Mouse (Mus musculus) liver, embryonic 11.5 days (tissue): ENCODE data around the gene Aass. TPM values are rescaled to one million over a fixed set of nuclear protein-coding genes. Genes with fewer than 3 reads are reported as not detected.
"Not testable (repeated sequence)": the region's sequence is repeated elsewhere in the genome, so short reads cannot be mapped to it uniquely, and the experiment has no call there.

Experiments
- ATAC-seq: fragments of 200-750 bp; cut with Nextera tagmentation; replicated peaks from 2 replicates; pipeline ENCODE4 v1.8.0; 2017; ENCODE audit warnings: moderate number of reproducible peaks, mild to moderate bottlenecking, moderate TSS enrichment, moderate library complexity; ENCODE audit not compliant: low FRiP score
- DNase-seq: peaks from one replicate; pipeline ENCODE4 v3.0.0-alpha.2; 2017; ENCODE audit warnings: low spot score
- H3K27ac ChIP-seq: fragments of 300-500 bp; sonication (generic); 2 replicates; pipeline ENCODE4 v1.5.1; 2014; ENCODE audit warnings: mild to moderate bottlenecking, low read depth, low read length, control low read depth
- H3K27me3 ChIP-seq: fragments of 300-500 bp; sonication (generic); replicated peaks from 2 replicates; pipeline ENCODE4 v1.6.1; 2014; ENCODE audit warnings: low read length, mixed read lengths; ENCODE audit not compliant: control insufficient read depth, insufficient read depth
- H3K36me3 ChIP-seq: fragments of 300-500 bp; sonication (generic); 2 replicates; pipeline ENCODE4 v1.6.1; 2014; ENCODE audit warnings: mild to moderate bottlenecking, low read length, moderate library complexity, mixed read lengths; ENCODE audit not compliant: control insufficient read depth, insufficient read depth
- H3K4me1 ChIP-seq: fragments of 300-500 bp; sonication (generic); replicated peaks from 2 replicates; pipeline ENCODE4 v1.6.1; 2014; ENCODE audit warnings: low read length, mixed read lengths; ENCODE audit not compliant: control insufficient read depth, insufficient read depth
- H3K4me2 ChIP-seq: fragments of 300-500 bp; sonication (generic); 2 replicates; pipeline ENCODE4 v1.6.1; 2014; ENCODE audit warnings: mild to moderate bottlenecking, control low read depth, moderate library complexity
- H3K4me3 ChIP-seq: fragments of 300-500 bp; sonication (generic); 2 replicates; pipeline ENCODE4 v1.5.1; 2014; ENCODE audit warnings: low read depth, low read length, control low read depth
- H3K9ac ChIP-seq: fragments of 300-500 bp; sonication (generic); 2 replicates; pipeline ENCODE4 v1.6.1; 2014; ENCODE audit warnings: low read depth, low read length, control low read depth
- H3K9me3 ChIP-seq: fragments of 300-500 bp; sonication (generic); 2 replicates; pipeline ENCODE4 v1.6.1; 2016; ENCODE audit warnings: low read length, inconsistent platforms, mixed read lengths; ENCODE audit not compliant: control insufficient read depth
- WGBS: fragments of 180-500 bp; shearing (Covaris S2); extraction: QIAGEN DNeasy Blood & Tissue Kit; methylation state at CpG from one replicate; pipeline ENCODE4 v1.1.7; 2014; 5-methylcytosine and 5-hydroxymethylcytosine counted together
- polyA plus RNA-seq: library from polyadenylated mRNA; unstranded; fragments of >200 nt; fragmentation: Nextera tagmentation; extraction: Ambion mirVana; gene quantifications from 2 replicates; pipeline ENCODE4 v1.2.1, GENCODE M21; 2014

The Aass gene
- polyA plus RNA-seq, 1 experiment from 2014 or later = 21.7 TPM

DNA sequence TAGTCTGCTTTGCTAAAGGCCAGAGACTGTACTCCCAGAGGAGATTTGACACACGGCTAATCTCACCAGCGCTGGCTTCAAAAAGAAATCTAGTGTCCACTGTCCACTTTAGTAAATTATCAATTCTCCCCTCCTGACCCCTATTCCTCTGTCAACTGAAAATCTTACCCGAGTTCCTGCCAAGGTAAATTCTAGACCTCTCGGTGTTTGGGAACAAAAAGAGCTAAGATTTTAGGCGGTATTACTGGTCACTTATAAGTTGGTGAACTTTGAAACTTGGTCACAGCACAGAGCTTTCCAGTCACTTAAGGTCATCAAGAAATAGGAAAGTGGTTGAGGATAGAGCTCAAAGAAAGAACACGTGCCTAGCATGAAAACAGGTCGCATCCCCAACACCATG lies 6.1 kb downstream of the Aass start:
- Histone ChIP-seq H3K4me3 (no peak overlapping the region), H3K9me3 (no peaks in the 10 kb centered on the region), H3K27ac (no peak overlapping the region), H3K4me2 (no peak overlapping the region), H3K36me3 (no peaks in the 10 kb centered on the region), H3K27me3 (no peaks in the 10 kb centered on the region), H3K9ac (no peak overlapping the region), H3K4me1 (no peaks in the 10 kb centered on the region)
- ATAC-seq (no peak), DNase-seq (no peak)
- WGBS = 73% methylated on average over 7 of the region's 7 CpGs

GRCm38 (mm10) chr6:23125831-23126230 lies 7.0 kb downstream of the Aass start:
- Histone ChIP-seq H3K9me3 (no peaks in the 10 kb centered on the region), H3K9ac (no peak overlapping the region), H3K4me1 (no peaks in the 10 kb centered on the region), H3K4me2 (no peak overlapping the region), H3K27ac (no peak overlapping the region), H3K36me3 (no peaks in the 10 kb centered on the region), H3K27me3 (no peaks in the 10 kb centered on the region), H3K4me3 (no peak overlapping the region)
- 74% methylated on average over 5 of the region's 5 CpGs for WGBS
- ATAC-seq (no peak), DNase-seq (no peak)

DNA sequence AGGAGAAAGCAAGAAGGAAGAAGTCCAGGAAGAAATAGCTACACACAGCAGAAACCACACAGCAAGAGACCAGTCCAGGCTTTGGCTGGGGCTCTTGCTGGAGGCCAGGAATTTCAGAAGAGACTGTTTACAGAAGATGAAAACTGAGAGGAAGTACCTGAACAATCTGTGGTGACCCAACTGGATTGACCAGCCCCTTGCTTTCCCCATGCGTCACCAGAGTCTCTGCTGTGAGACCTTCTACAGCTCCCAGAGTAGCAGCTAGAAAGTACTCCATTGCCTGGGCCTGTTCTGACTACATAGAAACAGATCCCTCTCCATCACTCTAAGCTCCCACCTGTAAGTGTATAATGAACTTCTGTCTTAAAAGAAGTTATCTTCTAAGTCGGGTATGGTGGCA lies 8.0 kb downstream of the Aass start:
- no peak overlapping the region for H3K4me3 ChIP-seq
- 76% methylated on average over 2 of the region's 2 CpGs for WGBS
- H3K9ac ChIP-seq = no peak overlapping the region
- no peaks in the 10 kb centered on the region for H3K27me3 ChIP-seq
- H3K4me2 ChIP-seq = no peak overlapping the region
- DNase-seq (no peak), ATAC-seq (no peak)
- no peak overlapping the region for H3K27ac ChIP-seq
- H3K9me3 ChIP-seq = no peaks in the 10 kb centered on the region
- no peaks in the 10 kb centered on the region for H3K36me3 ChIP-seq
- no peaks in the 10 kb centered on the region for H3K4me1 ChIP-seq

DNA sequence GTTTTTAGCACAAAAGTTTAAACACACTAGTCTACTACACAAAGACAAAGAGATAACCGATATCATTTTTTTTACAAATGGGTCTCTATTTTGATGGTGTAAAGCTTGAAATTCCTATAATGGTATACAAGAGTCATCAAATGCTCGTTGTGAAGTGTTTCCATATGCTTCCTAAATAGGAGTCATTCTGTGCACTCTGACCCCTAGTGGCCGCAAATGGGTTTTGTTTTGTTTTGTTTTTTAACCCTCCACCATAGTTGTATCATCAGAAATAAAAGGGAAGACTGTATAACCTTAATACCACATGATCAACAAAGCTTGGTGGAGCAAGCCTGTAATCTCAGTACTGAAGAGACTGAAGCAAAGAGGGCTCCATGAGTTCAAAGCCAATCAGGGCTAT lies 9.9 kb downstream of the Aass start:
- H3K36me3 ChIP-seq = no peaks in the 10 kb centered on the region
- H3K9ac ChIP-seq = no peak overlapping the region
- 43% methylated on average over 3 of the region's 3 CpGs for WGBS
- DNase-seq = no peak
- H3K4me1 ChIP-seq = no peaks in the 10 kb centered on the region
- no peak overlapping the region for H3K4me2 ChIP-seq
- H3K27ac ChIP-seq = no peak overlapping the region
- no peaks in the 10 kb centered on the region for H3K27me3 ChIP-seq
- no peaks in the 10 kb centered on the region for H3K9me3 ChIP-seq
- ATAC-seq = no peak
- no peak overlapping the region for H3K4me3 ChIP-seq

DNA sequence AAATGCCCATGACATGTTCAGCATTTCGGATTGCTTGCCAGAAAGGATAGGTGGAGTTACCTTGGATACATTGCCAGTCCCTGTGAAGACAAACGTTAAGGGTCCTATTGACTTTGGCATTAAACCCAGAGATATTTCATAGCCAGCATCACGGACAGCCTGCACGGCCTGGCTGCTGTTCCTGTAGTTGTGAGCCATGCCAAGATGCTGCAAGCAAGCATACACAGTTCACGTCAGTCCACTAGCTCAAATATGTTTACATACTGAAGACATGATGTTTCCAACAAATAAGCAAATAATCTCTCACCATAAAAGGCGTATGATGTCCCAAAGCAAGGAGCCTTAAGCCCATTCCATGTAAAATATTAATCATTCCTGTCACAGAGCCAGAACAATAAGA lies 18.0 kb downstream of the Aass start:
- no peak overlapping the region for H3K4me3 ChIP-seq
- no peak overlapping the region for H3K4me2 ChIP-seq
- DNase-seq (no peak), ATAC-seq (no peak)
- no peaks in the 10 kb centered on the region for H3K27me3 ChIP-seq
- H3K27ac ChIP-seq = no peak overlapping the region
- H3K36me3 ChIP-seq = no peaks in the 10 kb centered on the region
- H3K4me1 ChIP-seq = no peaks in the 10 kb centered on the region
- H3K9me3 ChIP-seq = no peaks in the 10 kb centered on the region
- no peak overlapping the region for H3K9ac ChIP-seq
- WGBS = 84% methylated on average over 6 of the region's 6 CpGs

DNA sequence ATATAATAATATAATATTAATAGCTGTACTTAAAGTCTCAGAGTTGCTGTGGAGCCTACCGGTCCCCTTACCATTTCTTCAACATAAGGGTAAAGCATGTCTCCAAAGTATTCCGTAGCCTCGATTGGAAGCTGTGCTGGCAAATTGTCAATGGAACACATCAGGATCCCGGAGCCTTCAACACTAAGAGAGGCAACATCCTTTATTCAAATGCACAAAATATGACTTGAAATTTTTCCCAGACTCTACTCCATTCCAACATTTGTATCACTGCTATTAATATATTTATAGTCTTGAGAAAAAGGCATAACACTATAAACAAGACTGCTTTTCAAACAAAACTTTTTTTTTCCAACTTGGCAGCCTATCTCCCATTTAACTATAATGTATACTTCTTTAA lies 25.7 kb downstream of the Aass start:
- Histone ChIP-seq H3K4me2 (no peak overlapping the region), H3K27ac (no peak overlapping the region), H3K36me3 (no peaks in the 10 kb centered on the region), H3K4me3 (no peak overlapping the region), H3K27me3 (no peaks in the 10 kb centered on the region), H3K4me1 (no peaks in the 10 kb centered on the region), H3K9ac (no peak overlapping the region), H3K9me3 (no peaks in the 10 kb centered on the region)
- no peak for ATAC-seq
- no peak for DNase-seq
- 91% methylated on average over 4 of the region's 4 CpGs for WGBS

DNA sequence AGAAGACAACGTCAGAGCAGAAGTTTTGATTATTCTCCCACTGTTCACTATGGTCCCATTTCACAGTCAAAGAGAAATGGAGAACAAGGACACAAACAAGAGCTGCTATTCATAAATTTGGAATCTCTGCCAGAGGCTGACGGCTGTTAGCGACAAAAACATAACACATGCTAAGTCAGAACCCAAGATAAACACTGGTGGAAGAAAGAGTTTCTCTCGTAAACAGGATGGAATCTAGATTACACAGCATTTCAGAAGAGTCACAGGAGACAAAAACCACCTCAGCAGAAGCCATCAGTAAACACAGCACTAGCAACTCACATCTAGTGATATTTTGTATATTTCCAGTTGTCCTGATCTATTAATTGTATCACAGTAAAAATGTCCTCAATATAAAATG lies 26.4 kb downstream of the Aass start:
- WGBS = 66% methylated on average over 4 of the region's 4 CpGs
- H3K4me3 ChIP-seq = no peak overlapping the region
- no peaks in the 10 kb centered on the region for H3K4me1 ChIP-seq
- DNase-seq (no peak), ATAC-seq (no peak)
- no peaks in the 10 kb centered on the region for H3K27me3 ChIP-seq
- no peaks in the 10 kb centered on the region for H3K9me3 ChIP-seq
- H3K9ac ChIP-seq = no peak overlapping the region
- no peaks in the 10 kb centered on the region for H3K36me3 ChIP-seq
- H3K4me2 ChIP-seq = no peak overlapping the region
- H3K27ac ChIP-seq = no peak overlapping the region

GRCm38 (mm10) chr6:23090346-23091055 lies 42.3 kb downstream of the Aass start:
- ATAC-seq, DNase-seq, H3K9me3 ChIP-seq, H3K4me3 ChIP-seq, H3K4me1 ChIP-seq, H3K4me2 ChIP-seq, H3K36me3 ChIP-seq, H3K27me3 ChIP-seq, H3K9ac ChIP-seq, H3K27ac ChIP-seq: not testable (repeated sequence)
- 87% methylated on average over 11 of the region's 11 CpGs for WGBS

- ATAC-seq, DNase-seq: not testable (repeated sequence)
Observed at GRCm38 (mm10) chr6:23089292-23089691, 43.5 kb downstream of the Aass start.

More at GRCm38 (mm10) chr6:23089292-23089691, 43.5 kb downstream of the Aass start:
- not testable (repeated sequence) for H3K9me3 ChIP-seq, H3K27ac ChIP-seq, H3K4me2 ChIP-seq, H3K9ac ChIP-seq, H3K36me3 ChIP-seq, H3K4me1 ChIP-seq, H3K27me3 ChIP-seq, H3K4me3 ChIP-seq
- 79% methylated on average over 4 of the region's 4 CpGs for WGBS
